ENCODE assay signal across 23 mouse cellular contexts in the genomic region with DNA sequence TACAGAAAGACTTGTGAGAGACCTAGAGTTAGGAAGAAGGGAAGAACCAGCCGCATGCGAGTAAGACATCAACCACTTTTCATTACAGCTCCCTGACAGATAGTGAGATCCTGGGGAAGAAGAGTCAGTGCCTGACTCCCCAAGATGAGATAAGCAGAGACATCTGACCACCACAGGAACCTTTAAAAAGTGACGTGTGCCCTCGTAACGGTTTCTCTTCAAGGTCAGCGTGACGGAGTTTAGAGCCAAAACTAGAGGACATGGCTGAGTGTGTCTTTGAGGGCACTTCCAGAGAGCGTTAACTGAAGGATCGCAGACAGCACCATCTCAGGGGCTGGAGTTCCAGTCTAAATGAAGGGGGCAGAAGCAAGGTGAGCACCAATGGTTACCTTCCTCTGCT.
DNase-seq lines count a peak whose midpoint lies in the region; ATAC-seq and TF ChIP-seq lines count a peak whose summit lies in the region.
"Had no signal": no experiment of that assay in that cellular context is flagged by ENCODE, and none has a peak within 500 bp of the region (broad histone marks: within the 10 kb centered on the region; RNA-seq: fewer than 3 reads in every experiment).

No protein-coding gene starts in this region.

- 81% methylated on average over 9 of the region's 9 CpGs for WGBS in heart, adult 2 months
- WGBS in heart, embryonic 12.5 days, result 61% methylated on average over 9 of the region's 9 CpGs

- no peak for TF ChIP-seq POLR2A in heart, adult 2 months (IDR thresholded peaks at IDR 0.05; ENCODE audit: insufficient read depth, low read depth, low read length)
- TF ChIP-seq POLR2A in myocyte (IDR thresholded peaks at IDR 0.05; ENCODE audit: insufficient read length, low read depth), result no peak

- H3K4me3 ChIP-seq in heart, adult 2 months, result no peak overlapping the region
- H3K4me3 ChIP-seq in heart, embryonic 12.5 days, result no peak overlapping the region
- no peak overlapping the region for H3K4me3 ChIP-seq in myocyte
- H3K4me3 ChIP-seq: embryonic facial prominence, embryonic 10.5 days; embryonic facial prominence, embryonic 12.5 days; forebrain, embryonic 13.5 days; forebrain, embryonic 15.5 days had no signal

- no peak for DNase-seq in heart, adult 2 months
- peak; percentile 9 for DNase-seq in 416B (ENCODE audit: low read depth)
- DNase-seq in kidney, postnatal 14 days, result no peak
- DNase-seq: adrenal gland, adult 8-10 months; adrenal gland, postnatal 14 days; B cell, adult 2 months; cerebellum, adult 11-12 months; cerebellum, adult 2 months; cerebellum, adult 9-10 months; cerebellum, postnatal 10 days; cerebellum, postnatal 25 days; forebrain, postnatal 0 days had no signal

- ATAC-seq in heart, embryonic 12.5 days (ENCODE audit: insufficient number of reproducible peaks, low FRiP score), result no peak
- ATAC-seq: activated CD4-positive, CD25-positive, alpha-beta regulatory T cell, adult 4 months; CD4-positive, CD25-positive, alpha-beta regulatory T cell, adult 4 months; forebrain, embryonic 13.5 days; forebrain, embryonic 15.5 days; forebrain, postnatal 0 days; Patski had no signal

- no peak overlapping the region for H3K9ac ChIP-seq in heart, adult 2 months (ENCODE audit: low read depth, low read length)
- no peak overlapping the region for H3K9ac ChIP-seq in heart, embryonic 12.5 days
- H3K9ac ChIP-seq: embryonic facial prominence, embryonic 12.5 days; forebrain, embryonic 13.5 days; forebrain, embryonic 15.5 days; forebrain, postnatal 0 days had no signal

- H3K36me3 ChIP-seq in heart, adult 2 months (ENCODE audit: control insufficient read depth, insufficient read depth, low read length), result no peaks in the 10 kb centered on the region
- H3K36me3 ChIP-seq in heart, embryonic 12.5 days, result no peaks in the 10 kb centered on the region
- no peaks in the 10 kb centered on the region for H3K36me3 ChIP-seq in myocyte (ENCODE audit: control insufficient read depth, insufficient read depth)
- H3K36me3 ChIP-seq: embryonic facial prominence, embryonic 10.5 days; embryonic facial prominence, embryonic 12.5 days; forebrain, embryonic 15.5 days; G1E had no signal

- H3K27me3 ChIP-seq in heart, adult 2 months (ENCODE audit: control insufficient read depth, insufficient read depth, low read length), result no peaks in the 10 kb centered on the region
- H3K27me3 ChIP-seq in heart, embryonic 12.5 days (replicated peaks), result 0 out of 2 replicates have a peak, but pooled peaks cover 6% of the 10 kb centered on the region
- H3K27me3 ChIP-seq in myocyte (ENCODE audit: control insufficient read depth, insufficient read depth, insufficient read length), result no peaks in the 10 kb centered on the region
- H3K27me3 ChIP-seq: CH12.LX; embryonic facial prominence, embryonic 12.5 days; forebrain, embryonic 13.5 days; forebrain, embryonic 15.5 days; Patski had no signal

- no peaks in the 10 kb centered on the region for H3K79me2 ChIP-seq in heart, adult 2 months (replicated peaks; ENCODE audit: control insufficient read depth, insufficient read depth, low read length)
- no peaks in the 10 kb centered on the region for H3K79me2 ChIP-seq in myocyte (ENCODE audit: control insufficient read depth, insufficient read depth)

- H3K27ac ChIP-seq in heart, adult 2 months, result peak overlapping the region; percentile 36
- H3K27ac ChIP-seq in heart, embryonic 12.5 days (ENCODE audit: poor library complexity, severe bottlenecking), result no peak overlapping the region
- H3K27ac ChIP-seq: embryonic facial prominence, embryonic 10.5 days; embryonic facial prominence, embryonic 12.5 days; forebrain, embryonic 13.5 days; forebrain, embryonic 15.5 days had no signal

- no peak overlapping the region for H3K4me2 ChIP-seq in heart, embryonic 12.5 days
- peak overlapping the region; percentile 35 for H3K4me2 ChIP-seq in myocyte (ENCODE audit: low read depth)
- H3K4me2 ChIP-seq: embryonic facial prominence, embryonic 12.5 days; forebrain, embryonic 13.5 days; forebrain, embryonic 15.5 days had no signal

- no peaks in the 10 kb centered on the region for H3K9me3 ChIP-seq in heart, embryonic 12.5 days (replicated peaks)
- H3K9me3 ChIP-seq: embryonic facial prominence, embryonic 10.5 days; embryonic facial prominence, embryonic 12.5 days; forebrain, embryonic 13.5 days; forebrain, embryonic 15.5 days; G1E had no signal

- peaks cover 2% of the 10 kb centered on the region for H3K4me1 ChIP-seq in heart, adult 2 months (ENCODE audit: control insufficient read depth, insufficient read depth, low read length)
- H3K4me1 ChIP-seq in heart, embryonic 12.5 days (replicated peaks), result peaks cover 34% of the 10 kb centered on the region

- H3ac ChIP-seq in myocyte (ENCODE audit: control insufficient read depth, insufficient read length), result no peak overlapping the region

- no peak for TF ChIP-seq CTCF in heart, adult 2 months (IDR thresholded peaks at IDR 0.05)

- intact Hi-C loops in heart, adult 2 months (cut with DNase I), result no loop called here

- no peak for TF ChIP-seq EP300 in heart, adult 2 months (IDR thresholded peaks at IDR 0.05; ENCODE audit: insufficient read depth, low read depth, low read length)

TF ChIP-seq in myocyte, 11 proteins besides CTCF, POLR2A, EP300 and RAD21:
- TF ChIP-seq REST (IDR thresholded peaks at IDR 0.05; ENCODE audit: insufficient read depth, insufficient read length) (no peak), TCF3 (IDR thresholded peaks at IDR 0.05; ENCODE audit: insufficient read length, low read depth) (no peak), USF1 (IDR thresholded peaks at IDR 0.05; ENCODE audit: low read depth) (no peak), MYOG (IDR thresholded peaks at IDR 0.05; ENCODE audit: control insufficient read depth in 1 of 3, insufficient read depth in 1 of 3, insufficient read length in 2 of 3, low read depth in 2 of 3) (no peak), E2F4 (IDR thresholded peaks at IDR 0.05; ENCODE audit: insufficient read depth) (no peak), MAX (IDR thresholded peaks at IDR 0.05; ENCODE audit: low read depth) (no peak), POLR2AphosphoS2 (IDR thresholded peaks at IDR 0.05; ENCODE audit: insufficient read length, low read depth) (no peak), MYOD1 (IDR thresholded peaks at IDR 0.05; ENCODE audit: control insufficient read depth in 1 of 3, insufficient read length in 2 of 3, low read depth in 2 of 3) (no peak), CEBPB (IDR thresholded peaks at IDR 0.05; ENCODE audit: insufficient read depth, poor library complexity, severe bottlenecking) (no peak), SRF (IDR thresholded peaks at IDR 0.05; ENCODE audit: control insufficient read depth, insufficient read length, low read depth) (no peak), TCF12 (IDR thresholded peaks at IDR 0.05; ENCODE audit: insufficient read depth, poor library complexity, severe bottlenecking) (no peak)
